Mouse (Mus musculus) left cerebral cortex, adult 18-20 months (tissue): Measurements from ENCODE around the gene Plekhh1. TPM values are rescaled to one million over a fixed set of nuclear protein-coding genes. Genes with fewer than 3 reads are reported as not detected.
"Not testable (repeated sequence)": the region's sequence is repeated elsewhere in the genome, so short reads cannot be mapped to it uniquely, and the experiment has no call there.

Experiments
- DNase-seq, 2 experiments: peaks; one replicate each; pipeline ENCODE4 v3.0.0; 2021 to 2022; ENCODE audit warnings: low spot score in 2 of 2, mixed read lengths in 1 of 2
- total RNA-seq, 2 experiments: library from RNA; stranded (reverse); gene quantifications; 2 replicates each; pipeline ENCODE4 v1.2.3; 2021

The Plekhh1 gene
- total RNA-seq, 2 experiments from 2014 or later: 9.9 to 12.5 TPM

DNA sequence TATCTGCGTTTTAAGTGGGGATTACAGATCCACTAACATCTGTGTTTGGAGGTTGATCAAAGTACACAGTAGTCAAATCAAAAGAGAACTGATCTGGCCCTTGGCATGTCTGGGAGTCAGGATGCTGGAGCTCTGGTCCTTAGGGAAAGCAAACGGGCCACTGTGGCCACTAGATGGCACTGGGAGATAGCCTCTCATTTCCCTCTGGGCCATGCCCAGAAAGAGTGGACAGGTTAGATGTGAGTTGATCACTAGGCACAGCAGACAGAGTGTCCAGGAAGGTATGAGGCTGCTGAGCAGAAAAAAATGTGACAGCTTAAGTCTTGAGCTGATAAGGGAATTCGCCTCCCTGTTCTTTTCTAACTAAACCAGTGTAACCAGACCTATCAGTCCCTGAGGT, 6.1 kb upstream of the Plekhh1 start:
- DNase-seq: peak; percentile 67 to 72

DNA sequence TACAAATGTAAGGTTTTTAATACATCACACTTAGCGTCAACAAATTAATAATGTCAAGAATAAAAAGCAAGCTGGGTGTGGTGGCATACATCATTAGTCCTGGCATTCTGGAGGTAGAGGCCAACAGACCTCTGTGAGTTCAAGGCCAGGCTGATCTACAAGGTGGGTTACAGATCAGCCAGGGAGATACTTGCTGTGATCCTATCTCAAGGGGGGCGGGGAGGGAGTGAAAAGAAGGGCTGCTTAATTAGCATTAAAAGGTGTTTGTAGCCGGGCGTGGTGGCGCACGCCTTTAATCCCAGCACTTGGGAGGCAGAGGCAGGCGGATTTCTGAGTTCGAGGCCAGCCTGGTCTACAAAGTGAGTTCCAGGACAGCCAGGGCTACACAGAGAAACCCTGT, 1.4 kb upstream of the Plekhh1 start:
- DNase-seq: not testable (repeated sequence)

DNA sequence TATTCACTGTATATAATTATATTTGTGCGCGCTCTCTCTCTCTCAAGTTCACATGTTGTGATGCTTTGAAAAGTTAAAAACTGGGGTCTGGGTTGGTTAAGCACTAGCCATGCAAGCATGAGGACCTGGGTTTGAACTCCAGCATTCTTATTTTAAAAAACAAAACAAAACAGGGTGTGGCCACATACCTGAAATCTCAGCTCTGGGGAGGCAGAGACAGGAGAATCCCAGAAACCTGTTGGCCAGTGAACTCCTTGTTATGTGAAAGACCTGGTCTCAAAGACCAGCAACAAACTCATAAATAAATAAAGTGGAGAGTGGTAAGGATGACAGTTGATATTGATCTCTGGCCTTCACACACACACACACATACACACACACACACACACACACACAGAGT, 5.4 kb downstream of the Plekhh1 start:
- DNase-seq: no peak

DNA sequence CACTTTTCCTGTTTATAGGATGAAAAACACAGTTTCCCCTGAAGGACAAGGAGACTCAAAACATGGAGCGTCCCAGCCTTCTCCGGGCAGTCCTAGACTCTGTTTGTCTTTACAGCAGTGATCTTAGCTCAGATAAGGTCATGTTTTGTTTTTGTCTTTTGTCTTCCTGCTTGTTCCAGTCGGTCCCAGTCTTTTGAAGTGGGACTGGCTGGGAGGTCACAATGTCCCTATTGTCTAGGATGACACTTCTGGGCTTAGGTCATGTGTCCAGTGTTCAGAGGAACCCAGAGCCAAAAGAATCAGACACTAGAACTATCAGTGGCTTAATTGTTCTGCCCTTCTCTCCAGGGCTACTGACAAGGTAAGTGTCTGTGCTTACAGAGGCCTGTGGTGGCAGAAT, 6.4 kb downstream of the Plekhh1 start:
- DNase-seq: no peak

DNA sequence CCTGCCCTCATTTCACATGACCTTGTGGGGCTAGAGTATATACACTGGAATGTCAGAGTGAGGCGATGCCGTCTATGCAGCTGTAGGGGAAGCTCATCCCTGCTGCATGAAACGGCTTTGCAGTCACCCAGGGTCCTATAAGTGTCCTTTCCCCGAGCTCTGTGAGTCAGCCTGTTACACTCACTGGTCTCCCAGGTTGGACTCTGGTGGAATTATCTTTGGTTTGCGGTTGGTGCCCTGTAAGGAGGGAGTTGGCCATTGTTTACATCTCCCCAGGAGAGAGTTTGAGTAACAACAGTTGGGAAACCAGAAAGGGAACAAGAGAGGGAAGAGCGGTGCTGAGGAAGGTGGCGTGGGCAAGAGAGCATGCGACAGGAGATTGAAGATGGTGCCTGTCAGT, 10.7 kb downstream of the Plekhh1 start:
- DNase-seq: no peak

DNA sequence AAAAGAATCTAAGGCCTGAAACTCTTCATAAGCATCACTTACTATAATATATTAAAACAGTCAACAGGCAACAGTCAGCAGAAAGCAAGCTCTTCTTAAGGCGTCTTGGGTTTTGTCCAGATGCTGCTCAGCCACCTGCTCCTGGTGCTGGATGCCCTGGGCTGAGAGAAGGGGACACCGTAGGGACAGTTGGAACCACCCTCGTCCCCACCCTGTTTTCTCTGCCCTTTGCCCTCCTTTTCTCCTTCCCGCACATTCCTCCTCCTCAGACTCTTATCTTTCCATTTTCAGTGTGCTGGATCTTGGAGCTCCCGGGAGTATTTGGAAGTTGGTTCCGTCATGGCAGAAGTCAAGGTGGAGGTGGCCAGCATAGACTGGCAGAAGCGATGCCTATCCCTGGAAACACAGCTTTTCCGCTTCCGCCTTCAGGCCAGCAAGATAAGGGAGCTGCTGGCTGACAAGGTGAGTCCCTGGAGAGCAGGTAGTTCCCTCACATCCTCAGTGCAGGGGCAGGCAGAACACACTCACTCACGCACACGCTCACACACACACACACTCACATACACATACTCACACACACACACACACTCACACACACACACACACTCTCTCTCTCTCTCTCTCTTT, 11.4 kb downstream of the Plekhh1 start:
- DNase-seq: no peak

DNA sequence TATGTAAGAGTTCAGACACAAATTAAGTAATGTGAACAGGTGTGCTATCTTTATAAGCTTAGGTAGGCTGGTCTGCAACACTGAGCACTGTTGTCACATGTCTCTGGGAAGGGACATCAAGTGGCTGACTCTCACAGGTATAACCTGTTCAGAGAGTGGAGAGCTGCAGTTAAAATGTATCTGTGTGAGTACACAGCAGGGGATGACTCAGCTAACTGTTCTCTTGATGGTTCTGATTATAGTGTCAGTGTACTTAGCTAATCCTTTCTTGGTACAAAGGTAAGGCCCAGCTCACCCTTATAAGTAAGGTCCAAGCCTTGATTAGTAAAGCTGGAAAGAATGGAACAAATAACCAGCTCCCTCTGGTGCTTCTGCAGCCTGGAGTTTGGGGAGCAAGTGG, 12.5 kb downstream of the Plekhh1 start:
- DNase-seq: no peak

DNA sequence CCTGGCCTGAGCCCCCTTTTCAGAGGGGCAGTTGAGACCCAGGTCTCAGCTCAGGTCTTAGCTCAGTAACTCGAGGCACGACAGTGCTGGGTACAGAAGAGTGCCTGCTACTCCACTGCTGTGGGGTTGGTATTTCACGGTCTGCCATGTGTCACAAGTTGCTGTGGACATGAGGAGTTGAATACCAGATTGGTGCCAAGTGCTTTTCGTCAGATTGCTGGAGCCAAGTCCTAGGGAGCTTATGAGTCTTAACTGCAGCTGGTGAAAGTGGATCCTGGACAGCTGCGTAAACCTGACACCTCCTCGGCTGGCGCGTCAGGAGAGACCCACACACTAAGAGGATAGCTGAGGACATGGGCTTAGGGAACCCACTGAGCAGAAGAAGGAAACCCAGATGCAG, 15.7 kb downstream of the Plekhh1 start:
- no peak for DNase-seq

DNA sequence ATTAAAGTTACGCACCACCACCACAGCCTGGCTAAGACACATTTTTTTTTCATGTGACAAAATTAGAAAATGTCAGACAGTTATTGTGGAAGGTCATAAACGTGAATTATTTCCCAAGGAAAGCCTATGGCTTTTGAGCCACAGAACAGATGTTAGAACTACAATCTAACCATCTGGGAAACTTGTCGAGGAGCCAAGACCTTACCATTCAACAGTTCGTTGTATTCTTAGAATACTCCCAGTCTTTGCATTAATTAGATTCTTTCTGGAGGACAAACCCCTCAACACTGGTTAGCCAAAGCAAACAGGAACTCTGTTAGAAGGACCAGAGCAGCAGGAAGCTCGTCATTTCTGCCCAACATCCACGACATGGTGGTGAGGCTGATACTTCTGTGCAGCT, 17.2 kb downstream of the Plekhh1 start:
- DNase-seq: no peak

DNA sequence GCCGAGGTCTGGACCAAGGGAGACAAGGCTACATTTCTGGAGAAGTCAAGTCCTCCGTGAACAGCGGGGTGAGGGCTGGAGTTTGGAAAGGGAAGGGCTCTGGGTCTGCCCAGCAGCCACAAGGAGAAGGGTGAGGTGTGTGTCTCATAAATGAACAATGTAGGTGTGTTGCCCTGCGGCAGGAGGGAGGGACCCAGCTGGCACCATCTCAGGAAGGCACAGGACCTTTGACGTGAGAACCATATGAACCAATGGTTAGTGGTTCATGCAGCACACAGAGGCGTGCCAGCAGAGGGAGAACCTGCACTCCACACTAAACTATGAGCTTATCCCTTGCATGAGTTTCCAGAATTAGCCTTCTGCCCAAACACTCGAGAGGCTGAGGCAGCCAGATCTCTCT, 18.2 kb downstream of the Plekhh1 start:
- no peak for DNase-seq

DNA sequence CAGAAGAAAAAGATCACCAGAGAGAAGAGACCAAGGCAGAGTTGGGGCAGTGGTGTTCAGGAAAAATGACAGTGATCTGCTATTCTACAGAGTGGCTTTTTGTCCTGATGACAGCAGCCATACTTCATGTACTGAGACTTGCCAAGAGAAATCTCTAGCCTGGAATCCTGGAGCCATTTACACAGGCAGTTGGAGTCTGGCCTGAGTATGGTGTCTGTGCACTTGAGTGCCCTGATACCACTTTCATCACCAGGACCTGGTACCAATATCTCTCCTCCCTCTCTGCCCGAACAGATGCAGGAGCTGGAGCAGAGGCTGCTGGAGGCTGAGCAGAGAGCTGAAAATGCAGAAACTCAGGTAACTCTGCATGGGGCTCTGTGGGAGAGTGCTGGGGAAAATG, 19.9 kb downstream of the Plekhh1 start:
- no peak for DNase-seq

DNA sequence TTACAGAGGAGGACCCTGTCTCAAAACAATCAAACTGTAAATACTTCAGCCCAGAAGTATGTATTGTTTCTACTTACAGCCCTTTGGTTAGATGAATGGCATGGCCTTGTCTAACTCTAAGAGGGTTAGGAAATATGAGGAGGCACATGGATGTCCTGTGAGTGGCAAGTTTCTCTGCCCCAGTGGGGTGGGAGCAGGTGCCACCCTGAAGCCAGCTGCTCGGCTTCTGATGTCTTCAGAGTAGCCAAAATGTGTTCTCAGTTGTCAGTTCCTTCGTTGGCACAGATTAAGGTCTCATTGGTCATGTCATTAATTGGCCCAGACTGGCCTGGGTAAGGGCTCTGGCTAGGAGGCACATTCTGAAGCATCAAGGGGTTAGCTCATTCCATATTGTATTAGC, 20.8 kb downstream of the Plekhh1 start:
- DNase-seq: no peak

DNA sequence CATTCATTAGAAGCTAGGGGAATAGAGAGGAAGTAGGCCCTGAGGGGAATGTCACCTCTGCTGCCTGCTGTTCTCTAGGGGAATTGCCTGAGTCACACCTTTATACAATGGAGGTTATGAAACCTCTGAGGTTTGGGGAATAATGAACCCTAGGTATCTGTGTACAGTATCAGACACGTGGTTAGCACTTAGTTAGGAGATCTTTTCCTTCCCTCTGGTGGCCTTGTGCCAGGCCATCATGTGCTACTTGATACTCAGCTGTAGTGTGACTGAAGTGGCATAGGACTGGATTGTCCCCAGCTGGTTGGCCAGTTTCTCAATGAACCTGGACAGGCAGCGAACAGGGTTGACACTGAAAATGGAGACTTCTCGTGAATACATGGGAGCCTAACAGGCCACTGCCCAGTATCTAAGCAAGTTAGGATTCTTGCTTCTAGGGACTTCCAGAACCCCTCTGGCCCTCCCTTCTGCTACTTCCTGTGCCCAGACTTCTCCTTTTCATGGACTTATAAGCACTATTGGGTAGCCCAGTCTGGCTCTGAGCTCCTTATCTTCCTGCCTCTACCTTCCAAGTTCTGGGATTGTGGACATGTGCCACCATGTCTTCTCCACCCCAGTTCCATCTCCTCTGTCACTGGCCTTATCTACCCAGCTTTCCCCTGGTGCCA, 21.7 kb downstream of the Plekhh1 start:
- DNase-seq: no peak

DNA sequence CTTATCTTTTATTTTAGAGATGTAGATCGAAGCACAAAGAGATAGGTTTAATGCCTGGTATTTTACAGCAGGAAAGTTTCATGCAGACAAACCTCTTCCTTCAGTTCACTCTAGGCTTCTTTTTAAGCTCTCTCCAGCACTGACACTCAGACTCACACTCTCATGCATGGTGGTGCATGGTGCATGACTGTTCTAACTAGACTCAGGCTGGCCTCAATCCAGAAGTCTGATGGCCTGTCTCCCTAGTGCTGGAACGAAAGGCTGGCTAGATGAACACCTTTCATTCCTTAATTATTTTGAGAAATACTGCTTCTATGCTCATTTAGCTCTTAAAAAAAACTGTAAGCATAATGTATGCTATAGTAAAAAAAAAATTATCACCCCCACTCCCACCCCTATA, 23.1 kb downstream of the Plekhh1 start:
- DNase-seq: no peak

DNA sequence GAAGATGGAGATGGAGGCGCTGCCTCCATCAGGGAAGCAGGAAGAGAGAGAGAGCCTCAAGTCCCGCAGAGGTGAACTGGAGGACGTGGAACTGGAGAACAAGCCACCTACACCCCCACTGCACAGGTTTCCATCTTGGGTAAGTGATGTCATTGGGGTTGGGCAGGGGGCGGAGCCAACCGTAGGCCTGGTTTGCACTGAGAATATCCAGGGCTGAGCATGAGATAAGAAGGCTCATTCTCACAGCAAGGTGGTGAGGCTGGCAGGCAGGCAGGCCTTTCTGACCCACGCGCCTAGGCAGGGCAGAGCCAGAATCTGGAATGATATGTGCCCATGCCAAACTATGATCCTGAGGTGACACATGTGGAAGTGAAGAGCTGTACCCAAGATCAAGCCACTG, 26.3 kb downstream of the Plekhh1 start:
- no peak for DNase-seq

DNA sequence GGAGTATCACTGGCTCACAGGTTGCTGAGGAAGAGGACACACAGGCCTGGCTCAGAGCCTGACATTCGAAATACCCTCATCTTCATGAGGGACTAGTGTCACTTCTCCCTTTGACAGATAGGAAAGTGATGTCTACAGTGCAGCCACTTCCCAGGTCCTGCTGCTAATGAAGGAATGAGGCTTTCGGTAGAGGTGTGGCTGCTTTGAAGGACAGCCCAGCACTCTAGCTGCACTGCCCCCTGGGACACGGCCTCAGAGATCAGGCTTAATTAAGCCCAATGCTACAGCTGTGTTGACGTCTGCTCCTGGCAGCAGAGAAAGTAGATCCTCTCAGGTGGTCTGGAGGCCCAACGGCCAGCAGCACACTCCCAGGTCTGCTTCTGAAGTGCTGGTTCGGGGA, 30.6 kb downstream of the Plekhh1 start:
- DNase-seq: no peak

DNA sequence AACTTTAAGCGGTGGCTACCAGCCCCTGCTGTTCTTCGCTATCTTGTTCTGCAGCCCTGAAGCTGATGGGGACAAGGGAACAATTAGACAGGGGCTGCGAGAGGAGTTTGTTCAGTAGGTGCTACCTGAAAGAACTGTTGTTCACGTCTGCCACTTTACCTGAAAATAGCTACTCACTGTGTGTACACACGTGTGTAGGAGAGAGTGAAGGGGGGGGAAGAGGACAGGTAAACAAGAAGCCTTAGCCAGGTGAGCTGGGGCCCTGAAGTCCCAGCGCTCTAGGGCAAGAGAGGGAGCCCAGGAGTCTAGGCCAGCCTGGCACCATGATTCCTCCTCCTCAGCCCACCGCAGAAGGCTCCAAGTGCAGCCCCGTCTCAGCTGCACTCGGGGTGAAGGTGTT, 31.2 kb downstream of the Plekhh1 start:
- DNase-seq: no peak

DNA sequence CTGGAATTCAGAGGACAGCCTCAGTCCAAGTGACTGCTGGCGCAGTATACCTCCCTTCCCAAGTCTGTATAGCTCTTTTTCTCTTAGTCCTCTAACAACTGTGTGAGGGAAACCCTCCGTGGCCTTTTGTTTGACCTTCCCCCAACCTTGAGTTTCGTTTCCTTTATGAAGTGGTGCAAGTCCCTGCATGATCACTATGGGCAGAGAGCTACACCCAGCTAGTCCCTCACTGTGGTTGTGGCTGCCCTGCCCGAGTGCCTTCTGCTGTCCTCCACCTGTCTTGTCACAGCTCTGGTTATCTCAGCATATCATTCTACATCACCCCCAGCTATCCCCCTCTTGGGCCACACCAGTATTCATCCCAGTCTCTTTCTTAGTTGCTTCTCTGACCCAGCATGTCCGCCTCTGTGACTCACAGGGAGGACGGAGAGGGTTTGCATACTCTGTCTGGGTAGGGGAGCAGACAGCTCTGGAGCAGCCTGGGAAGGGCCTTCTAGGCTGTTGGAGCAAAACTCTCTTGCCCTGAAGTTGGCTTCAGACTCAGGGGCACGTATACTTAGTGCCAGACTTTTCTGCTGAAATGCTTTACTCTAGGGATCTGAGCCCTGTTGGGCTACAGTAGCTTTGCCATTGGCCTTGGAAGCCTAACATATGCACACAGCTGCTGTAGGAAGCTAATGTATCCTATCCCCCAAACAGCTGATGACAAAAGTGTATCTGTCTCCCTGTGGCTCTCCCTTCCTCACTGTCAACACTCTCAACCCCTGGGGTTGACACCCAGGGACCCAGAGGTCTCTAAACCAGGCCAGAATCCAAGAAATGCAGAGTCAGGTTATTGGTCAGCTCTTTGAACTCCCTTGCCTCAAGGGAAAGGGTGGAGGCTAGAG, 32.0 kb downstream of the Plekhh1 start:
- DNase-seq: no peak

DNA sequence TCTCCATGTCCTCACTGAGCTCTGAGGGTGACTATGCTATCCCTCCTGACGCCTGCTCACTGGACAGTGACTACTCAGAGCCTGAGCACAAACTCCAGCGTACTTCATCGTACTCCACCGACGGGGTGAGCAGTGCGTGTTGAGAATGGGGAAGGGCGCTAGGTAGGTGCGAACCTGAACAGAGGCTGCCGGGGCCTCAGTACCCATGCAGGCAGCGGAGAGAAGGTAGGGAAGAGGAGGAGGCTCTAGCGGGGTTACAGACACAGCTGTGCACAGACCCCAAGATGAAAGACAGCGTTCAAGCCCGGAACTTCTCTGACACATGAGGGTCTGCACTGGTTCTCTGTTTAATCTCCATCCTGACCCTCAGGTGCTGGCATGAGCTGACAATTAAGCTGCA, 35.5 kb downstream of the Plekhh1 start:
- no peak for DNase-seq

DNA sequence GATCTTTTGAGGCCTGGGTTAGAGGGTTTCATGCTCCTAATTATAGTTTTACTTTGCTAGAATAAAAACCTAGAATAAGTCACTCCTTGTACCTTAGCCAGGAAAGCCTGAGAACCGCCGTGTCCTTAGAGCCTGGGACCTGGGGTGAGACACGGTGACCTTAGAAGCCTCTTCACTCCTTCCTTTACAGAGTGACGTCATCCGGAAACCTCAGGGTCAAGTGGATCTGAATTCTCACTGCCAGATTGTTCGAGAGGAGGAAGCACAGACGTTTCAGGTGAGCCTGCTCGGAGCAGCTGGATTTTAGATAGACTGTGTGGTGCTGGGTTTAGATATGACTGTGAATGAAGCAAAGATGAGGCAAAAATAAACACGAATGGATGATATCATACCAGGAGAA, 37.5 kb downstream of the Plekhh1 start:
- DNase-seq: no peak

DNA sequence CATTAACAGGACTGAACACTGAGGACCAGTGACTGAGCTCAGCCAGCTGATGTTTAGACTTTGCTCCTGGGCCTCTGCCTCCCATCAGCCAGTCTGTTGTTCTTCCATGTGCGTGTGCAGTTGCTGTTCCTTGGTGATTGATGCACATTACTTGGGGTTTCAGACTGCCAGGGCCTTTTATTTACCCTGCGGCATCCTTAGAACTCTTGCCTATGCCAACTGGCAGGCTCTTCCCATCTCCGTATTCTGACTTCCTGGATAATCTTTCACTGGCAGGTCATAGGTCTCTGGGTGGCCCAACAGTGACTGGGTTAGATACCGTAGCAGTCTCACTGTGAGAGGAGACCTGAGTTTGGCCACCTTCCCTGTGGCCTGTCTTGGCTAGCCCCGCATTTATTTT, 38.6 kb downstream of the Plekhh1 start:
- no peak for DNase-seq

DNA sequence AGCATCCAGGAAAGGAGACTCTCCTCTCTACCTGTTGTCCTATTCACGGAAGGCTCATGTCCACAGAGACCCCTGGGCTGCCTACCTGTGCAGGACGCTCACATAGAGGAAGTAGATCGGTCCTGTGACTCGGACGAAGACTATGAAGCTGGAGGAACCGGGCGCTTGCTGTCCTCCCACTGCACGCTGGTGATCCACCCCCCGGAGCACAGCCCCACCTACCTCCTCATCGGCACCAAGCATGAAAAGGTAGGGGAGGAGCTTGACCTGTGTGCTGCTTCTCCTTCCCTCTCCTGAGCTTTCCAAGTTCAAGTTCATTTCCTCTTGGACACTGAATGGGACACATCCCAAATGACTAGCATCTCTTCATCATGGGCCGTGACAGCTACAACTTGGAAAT, 39.3 kb downstream of the Plekhh1 start:
- no peak for DNase-seq
